ENCODE assay signal across 8 mouse cellular contexts in genomic region chr19:53311524-53312335, GRCm38 (mm10). TPM values are rescaled to one million over a fixed set of nuclear protein-coding genes. Genes with fewer than 3 reads are reported as not detected.
DNase-seq lines count a peak whose midpoint lies in the region; ATAC-seq and TF ChIP-seq lines count a peak whose summit lies in the region.

No protein-coding gene starts in this region.

- no peaks in the 10 kb centered on the region for H3K27me3 ChIP-seq in liver, embryonic 11.5 days (replicated peaks; ENCODE audit: control insufficient read depth, insufficient read depth, low read length)
- no peaks in the 10 kb centered on the region for H3K27me3 ChIP-seq in neural tube, embryonic 12.5 days (replicated peaks)

- intact Hi-C loops in left cerebral cortex, postnatal 25 days (cut with DNase I) = loop anchor here (1.0 to 2.0 kb wide), 4 partner anchors 54 to 303 kb away; no protein-coding TSS in a partner anchor
- intact Hi-C loops in gastrocnemius, adult 2 months (cut with DNase I) = loop anchor here (5.0 kb wide), 3 partner anchors 51 to 169 kb away; partner anchors contain the start of gene Add3

- no peaks in the 10 kb centered on the region for H3K36me3 ChIP-seq in liver, embryonic 11.5 days (ENCODE audit: control insufficient read depth, insufficient read depth, low read length)
- H3K36me3 ChIP-seq in neural tube, embryonic 12.5 days = no peaks in the 10 kb centered on the region

- TF ChIP-seq CTCF in gastrocnemius, adult 2 months (IDR thresholded peaks at IDR 0.05) = no peak

- peak overlapping the region; percentile 100 for H3K27ac ChIP-seq in gastrocnemius, adult 2 months
- peak overlapping the region; percentile 97 for H3K27ac ChIP-seq in liver, embryonic 11.5 days (ENCODE audit: low read depth, low read length)
- peak overlapping the region; percentile 88 for H3K27ac ChIP-seq in neural tube, embryonic 12.5 days

- no peaks in the 10 kb centered on the region for H3K9me3 ChIP-seq in liver, embryonic 11.5 days (ENCODE audit: control insufficient read depth, low read length)
- H3K9me3 ChIP-seq in neural tube, embryonic 12.5 days = no peaks in the 10 kb centered on the region

- no peak for ATAC-seq in liver, embryonic 11.5 days (replicated peaks; ENCODE audit: low FRiP score)
- no peak for ATAC-seq in neural tube, embryonic 12.5 days (ENCODE audit: low FRiP score, low read depth)

- peaks cover 6% of the 10 kb centered on the region for H3K4me1 ChIP-seq in liver, embryonic 11.5 days (replicated peaks; ENCODE audit: control insufficient read depth, insufficient read depth, low read length)
- H3K4me1 ChIP-seq in neural tube, embryonic 12.5 days = peaks cover 28% of the 10 kb centered on the region

- WGBS in liver, embryonic 11.5 days = under 1% methylated on average over 37 of the region's 37 CpGs
- WGBS in neural tube, embryonic 12.5 days = 0% methylated on average over 37 of the region's 37 CpGs

- H3K4me2 ChIP-seq in liver, embryonic 11.5 days = peak overlapping the region; percentile 100
- peak overlapping the region; percentile 92 for H3K4me2 ChIP-seq in neural tube, embryonic 12.5 days (replicated peaks)

- peak; percentile 36 to 42 for DNase-seq in left cerebral cortex, postnatal 25 days (ENCODE audit: low spot score in 2 of 2)
- DNase-seq in left cerebral cortex, adult 11 months (ENCODE audit: low spot score) = no peak
- DNase-seq in cerebellum, adult 9-11 months = peak; percentile 72
- DNase-seq in gastrocnemius, adult 2 months = peak; percentile 64
- DNase-seq in induced T-regulatory cell, adult 2 months (ENCODE audit: low read depth) = peak; percentile 76
- DNase-seq in liver, embryonic 11.5 days (ENCODE audit: low spot score) = peak; percentile 71
- DNase-seq in thymus, postnatal 4 days = peak; percentile 65

- peak overlapping the region; percentile 92 for H3K9ac ChIP-seq in liver, embryonic 11.5 days (ENCODE audit: low read depth, low read length)
- H3K9ac ChIP-seq in neural tube, embryonic 12.5 days = peak overlapping the region; percentile 77

- peak overlapping the region; percentile 94 for H3K4me3 ChIP-seq in gastrocnemius, adult 2 months
- peak overlapping the region; percentile 97 for H3K4me3 ChIP-seq in liver, embryonic 11.5 days (ENCODE audit: low read depth, low read length)
- H3K4me3 ChIP-seq in neural tube, embryonic 12.5 days = peak overlapping the region; percentile 91

RNA-seq across cellular contexts. Expression of gene Mxi1, which starts 1.4 kb away (rescaled TPM):
- total RNA-seq in left cerebral cortex, postnatal 25 days (2021) = 10 to 100 TPM; 84.1 to 84.2 TPM
- total RNA-seq in gastrocnemius, adult 2 months (2021) = 10 to 100 TPM; 38.1 to 53.6 TPM
- polyA plus RNA-seq in liver, embryonic 11.5 days (2014; fragmentation: Nextera tagmentation; extraction: Ambion mirVana) = 34.3 and 42.6 TPM in 2 replicates
- 67.6 and 74.8 TPM in 2 replicates for polyA plus RNA-seq in neural tube, embryonic 12.5 days (2016; fragmentation: Nextera tagmentation; extraction: Ambion mirVana)

RNA-seq across cellular contexts. Expression of gene Gm10197, which starts 59.8 kb away (rescaled TPM):
- total RNA-seq in left cerebral cortex, postnatal 25 days (2021) = not detected
- total RNA-seq in gastrocnemius, adult 2 months (2021) = not detected
- 3.3 TPM in 1 of 2 replicates, not detected in the other for polyA plus RNA-seq in liver, embryonic 11.5 days (2014; fragmentation: Nextera tagmentation; extraction: Ambion mirVana)
- polyA plus RNA-seq in neural tube, embryonic 12.5 days (2016; fragmentation: Nextera tagmentation; extraction: Ambion mirVana) = not detected in 2 replicates
